Mouse (Mus musculus) cerebellum, postnatal 36 days (tissue): ENCODE results near the gene Gm3646.

Experiments used
- DNase-seq, 2 experiments: peaks; one replicate each; pipeline ENCODE4 v3.0.0; 2021 to 2022; ENCODE audit warnings: mixed read lengths in 2 of 2

Gene Gm3646

DNA sequence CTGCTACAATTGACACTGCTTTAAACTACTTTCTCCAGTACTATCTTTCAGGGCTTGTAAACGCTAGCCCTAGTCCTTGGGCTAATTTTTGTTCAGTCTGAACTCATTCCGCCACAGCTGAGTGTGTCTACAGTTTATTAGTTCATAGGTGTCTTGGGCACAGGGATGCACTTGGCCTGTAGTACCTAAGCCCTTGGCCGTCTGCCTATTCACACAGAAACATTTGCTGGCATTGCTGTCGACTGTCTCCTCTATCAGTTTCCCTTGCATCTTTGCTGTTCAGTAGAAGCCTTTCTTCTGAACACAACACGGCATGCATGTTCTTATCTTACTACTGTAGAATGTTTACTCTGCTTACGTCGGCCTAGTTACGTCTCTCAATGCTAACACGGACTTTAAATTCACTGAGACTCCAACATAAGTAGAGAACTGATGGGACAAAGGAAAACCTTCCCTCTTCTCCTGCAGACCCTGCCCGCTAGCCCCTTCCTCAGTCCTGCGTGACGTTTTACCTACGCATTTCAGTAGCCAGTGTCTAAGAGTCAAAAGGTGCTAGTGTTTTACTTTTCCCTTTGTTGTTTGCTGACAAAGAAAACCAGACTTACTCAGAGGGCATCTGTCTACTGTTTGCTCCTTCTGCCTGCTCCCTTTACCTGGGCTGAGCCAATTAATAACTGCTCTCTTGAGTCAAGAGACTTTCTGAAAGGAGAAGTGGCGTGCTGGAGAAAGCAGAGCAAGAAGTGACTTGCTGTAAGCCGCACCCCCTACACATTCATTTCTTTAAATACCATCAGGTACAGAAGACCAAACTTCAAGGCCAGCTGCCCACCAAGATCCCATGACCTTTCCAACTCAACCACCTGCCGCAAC lies 25.8 kb downstream of the Gm3646 start:
- DNase-seq, result peak in 1 of 2 experiments; percentile 26

GRCm38 (mm10) chr1:39773991-39774729 lies 31.0 kb downstream of the Gm3646 start:
- DNase-seq, result no peak

DNA sequence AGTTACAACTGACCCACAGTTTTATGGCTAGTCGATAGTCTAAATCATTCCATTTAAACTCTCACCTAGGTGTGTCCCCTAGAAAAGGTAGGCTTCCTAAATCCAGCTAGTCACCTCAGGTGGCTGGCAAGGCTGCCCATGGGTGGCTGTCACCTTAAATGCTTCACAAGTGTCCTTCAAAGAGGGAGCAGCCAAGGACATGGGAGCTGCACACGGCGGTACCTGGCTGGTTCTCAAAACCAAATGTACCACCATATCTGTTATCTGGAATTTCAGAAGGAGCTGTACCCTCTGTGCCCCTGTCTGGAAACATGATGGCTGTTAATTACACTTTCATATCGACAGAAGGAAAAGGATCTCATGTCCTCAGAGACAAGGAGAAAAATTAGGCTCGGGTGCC lies 31.6 kb downstream of the Gm3646 start:
- no peak for DNase-seq

DNA sequence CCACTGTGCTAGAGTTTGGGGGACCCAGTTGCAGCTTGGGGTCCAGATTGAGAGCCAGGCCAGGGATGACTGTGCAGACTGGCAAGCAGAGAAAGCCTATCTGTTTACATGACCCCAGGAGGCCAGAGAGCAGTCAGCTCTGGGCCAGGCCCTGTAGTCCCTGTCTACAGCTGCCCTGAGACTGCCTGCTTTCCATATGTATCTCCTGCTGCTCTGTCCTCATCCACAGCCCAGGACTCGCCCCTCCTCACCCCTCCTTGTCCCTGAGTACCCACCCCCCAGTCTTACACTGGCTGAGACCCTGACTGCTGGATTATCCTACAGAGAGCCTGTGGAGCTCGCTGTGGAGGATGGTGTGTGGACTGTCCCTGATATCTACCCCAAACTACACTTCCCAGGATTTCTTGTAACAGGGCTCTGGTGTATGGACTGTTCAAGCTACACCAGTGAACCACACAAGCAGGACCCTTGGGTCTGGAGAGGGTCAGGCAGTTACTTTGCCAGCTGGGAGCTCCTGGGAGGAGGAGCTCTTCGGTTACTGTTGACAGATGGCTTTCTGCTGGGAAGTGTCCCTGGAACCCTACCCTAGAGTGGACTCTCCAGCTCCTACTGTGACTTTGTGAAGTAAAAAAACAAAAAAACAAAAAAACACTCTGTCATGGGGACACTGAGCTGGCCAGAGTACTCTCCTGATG lies 32.6 kb downstream of the Gm3646 start:
- DNase-seq, result peak in 1 of 2 experiments; percentile 23

GRCm38 (mm10) chr1:39770436-39770835 lies 34.7 kb downstream of the Gm3646 start:
- no peak for DNase-seq

DNA sequence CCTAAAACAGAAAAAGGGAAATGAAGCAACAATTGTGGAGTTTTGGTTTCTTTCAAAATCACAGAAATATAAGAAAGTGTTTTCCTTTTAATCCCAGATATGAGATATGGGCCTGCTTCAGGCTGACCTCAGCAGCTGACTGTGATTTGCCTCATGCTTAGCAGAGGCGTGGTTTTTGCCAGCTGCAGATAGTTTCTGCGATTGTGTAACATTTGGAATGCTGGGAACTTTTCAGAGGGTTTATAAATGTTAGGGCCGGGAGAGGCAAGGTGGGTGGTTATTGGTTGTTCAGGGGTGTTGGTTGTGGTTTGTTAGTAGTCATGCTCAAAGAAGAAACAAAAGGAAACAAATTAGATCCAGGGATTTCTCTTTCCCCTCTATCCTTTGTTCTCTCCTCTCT lies 37.1 kb downstream of the Gm3646 start:
- DNase-seq, result no peak

DNA sequence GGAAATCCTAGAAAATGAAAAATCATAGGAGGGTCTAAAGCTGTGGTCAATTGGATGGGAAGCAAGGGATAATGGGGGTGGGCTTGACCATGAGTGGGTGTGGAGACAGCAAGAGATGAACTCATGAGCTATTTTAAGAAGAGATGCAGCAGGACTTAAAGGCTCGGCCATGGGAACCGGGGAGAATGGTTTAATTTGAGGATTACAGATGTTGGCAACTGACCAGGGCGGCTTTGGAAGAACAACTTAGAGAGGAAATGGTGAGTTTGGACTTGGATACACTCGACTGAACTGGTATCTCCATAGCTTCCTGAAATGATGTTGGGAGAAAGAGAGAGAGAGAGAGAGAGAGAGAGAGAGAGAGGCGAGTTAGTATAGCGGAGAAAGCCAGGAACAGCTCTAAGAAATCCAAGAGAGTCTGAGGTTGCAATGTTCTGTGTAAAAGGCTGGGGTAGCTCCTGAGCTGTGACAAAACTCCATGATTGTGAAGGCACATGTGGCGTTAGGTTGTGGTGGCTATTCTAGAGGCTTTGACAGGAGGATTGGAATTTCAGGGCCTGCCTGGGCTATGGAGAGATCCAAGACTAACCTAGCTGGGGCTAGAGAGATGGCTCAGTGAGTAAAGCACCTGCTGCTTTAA lies 39.2 kb downstream of the Gm3646 start:
- no peak for DNase-seq

DNA sequence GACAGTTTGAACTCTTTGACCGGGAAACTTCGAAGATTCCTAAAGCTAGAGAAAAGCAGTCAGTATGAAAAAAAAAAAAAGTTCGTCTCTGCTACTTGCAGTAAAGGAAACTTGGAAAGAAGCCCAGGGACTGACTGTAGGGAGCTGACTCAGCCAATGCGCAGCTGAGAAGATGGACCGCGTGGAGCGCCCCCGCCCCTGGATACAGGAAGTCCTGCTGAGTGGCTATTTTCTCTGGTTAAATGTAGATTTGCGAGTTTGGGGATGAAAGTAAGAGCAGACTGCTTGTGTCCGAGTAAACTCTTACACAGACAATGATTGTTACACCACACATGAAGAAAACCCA lies 43.1 kb downstream of the Gm3646 start:
- DNase-seq, result peak; percentile 27 to 34

DNA sequence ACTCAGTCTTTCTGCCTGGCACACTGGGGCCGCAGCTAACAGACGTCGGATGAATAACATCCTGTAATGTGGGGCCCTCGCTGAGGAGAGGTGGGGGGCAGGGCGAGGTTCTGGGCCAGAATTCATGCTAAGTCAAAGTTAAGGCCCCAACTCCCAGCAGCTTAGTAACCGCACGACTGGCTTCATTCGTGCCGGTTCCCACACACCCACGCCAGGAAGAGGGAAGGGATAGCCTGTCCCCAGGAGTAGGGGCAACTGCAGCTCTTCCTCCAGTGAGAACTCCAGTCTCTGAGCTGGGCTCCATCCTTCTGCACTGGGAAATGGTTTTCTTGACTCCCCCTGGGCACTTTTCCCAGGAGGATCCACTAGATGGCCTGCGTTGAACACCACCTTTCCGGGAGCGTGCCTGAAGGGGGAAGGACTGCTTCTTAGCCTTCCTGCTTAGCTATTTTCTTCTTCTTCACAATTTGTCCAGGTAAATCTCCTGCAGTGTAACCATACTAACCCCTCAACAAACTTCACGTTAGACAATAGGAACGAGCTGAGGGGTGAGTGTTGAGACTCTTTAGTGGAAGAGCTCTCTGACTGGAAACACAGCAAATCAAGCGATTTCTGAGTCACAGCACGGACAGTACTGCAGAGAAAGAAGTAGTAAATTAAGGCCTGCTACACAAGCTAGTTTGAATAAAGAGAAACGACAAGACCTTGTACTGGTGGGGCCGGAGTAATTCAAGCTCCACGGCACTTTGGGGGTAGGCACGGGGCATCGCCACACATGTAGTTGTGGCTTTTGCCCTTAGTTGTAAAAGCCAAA lies 43.7 kb downstream of the Gm3646 start:
- peak; percentile 68 for DNase-seq

- DNase-seq, result no peak
Measured at GRCm38 (mm10) chr1:39760181-39760715, 44.9 kb downstream of the Gm3646 start.

DNA sequence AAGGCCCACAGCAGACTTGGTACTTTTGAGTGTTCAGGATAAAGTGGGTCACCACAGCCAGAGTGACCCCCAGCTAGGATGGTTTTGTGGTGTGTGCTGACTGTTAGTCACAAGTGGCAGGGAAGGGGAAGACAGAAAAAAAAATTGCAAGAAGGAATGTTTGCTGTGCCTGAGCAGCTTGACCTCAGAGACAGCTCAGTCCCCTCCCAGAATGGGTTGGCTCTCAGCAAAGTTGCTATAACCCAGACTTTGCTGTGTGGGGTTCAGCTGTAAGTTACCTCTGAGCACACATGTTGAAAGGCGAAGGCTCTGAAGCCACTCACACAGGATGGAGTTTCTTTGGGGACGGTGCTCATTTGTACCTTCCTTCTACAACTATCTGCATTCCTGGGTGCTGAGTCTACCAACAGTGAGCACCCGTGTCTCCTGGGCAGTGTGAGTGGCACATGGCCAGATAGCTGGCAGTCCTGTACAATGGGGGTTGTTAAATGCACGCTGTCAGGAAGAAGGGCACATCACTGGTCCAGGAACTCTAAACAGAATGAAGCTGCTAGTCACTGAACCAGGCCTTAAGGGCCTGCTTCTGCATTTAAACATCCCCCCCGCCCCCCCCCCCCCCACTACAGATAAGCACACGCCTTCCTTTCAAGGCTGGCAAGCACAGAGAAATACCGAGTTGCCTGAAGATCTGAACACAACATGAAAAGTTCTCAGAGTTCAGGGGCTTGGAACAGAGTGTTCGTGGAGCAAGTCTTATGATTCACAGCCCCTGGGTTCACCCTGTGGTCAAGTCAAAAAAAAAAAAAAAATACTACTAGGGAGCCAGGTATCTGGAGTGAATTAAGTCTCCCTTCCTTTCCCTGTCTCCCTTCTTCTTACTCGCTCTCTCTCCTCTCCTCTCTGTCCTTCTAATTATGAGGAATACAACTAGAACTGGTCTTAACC lies 45.6 kb downstream of the Gm3646 start:
- no peak for DNase-seq

- DNase-seq, result no peak
Measured at GRCm38 (mm10) chr1:39758244-39758643, 46.9 kb downstream of the Gm3646 start.

DNA sequence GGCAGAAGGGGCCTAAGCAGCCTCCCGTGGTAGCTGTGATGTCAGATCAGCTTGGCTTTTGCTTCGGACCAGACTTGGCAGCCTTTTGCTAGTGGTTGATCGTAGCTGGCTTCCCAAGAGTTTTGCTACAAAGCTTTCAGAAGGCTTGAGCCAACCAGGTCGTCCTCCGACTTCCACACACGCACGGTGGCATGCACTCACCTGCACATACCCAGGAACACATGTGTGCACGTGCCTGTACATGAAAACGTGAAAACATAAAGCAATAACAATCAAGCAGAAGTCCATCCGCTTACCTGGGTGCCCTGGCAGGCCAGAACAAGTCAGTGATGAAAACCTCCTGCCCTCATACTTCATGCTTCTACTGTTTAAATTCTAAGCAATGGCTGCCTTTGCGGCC lies 48.2 kb downstream of the Gm3646 start:
- DNase-seq, result no peak

GRCm38 (mm10) chr1:39754224-39754957 lies 50.7 kb downstream of the Gm3646 start:
- DNase-seq, result no peak
